Mouse (Mus musculus) gastrocnemius, adult 2 months (tissue): Measurements from ENCODE around the gene Bspry. TPM values are rescaled to one million over a fixed set of nuclear protein-coding genes. Genes with fewer than 3 reads are reported as not detected.

ENCODE experiments used
- DNase-seq: peaks from one replicate; pipeline ENCODE4 v3.0.0; 2022
- H3K27ac ChIP-seq: fragments of 200-600 bp; 2 replicates; pipeline ENCODE4 v1.8.1; 2022; ENCODE audit warnings: mild to moderate bottlenecking
- H3K4me3 ChIP-seq: fragments of 200-600 bp; 2 replicates; pipeline ENCODE4 v1.8.1; 2022; ENCODE audit warnings: mild to moderate bottlenecking, moderate library complexity
- CTCF ChIP-seq: fragments of 200-600 bp; IDR thresholded peaks from 2 replicates; pipeline ENCODE4 v1.8.1; 2022; ENCODE audit warnings: antibody characterized with exemption, mild to moderate bottlenecking, moderate library complexity
- intact Hi-C: fragments of 180-260 bp; cut with DNase I; formaldehyde crosslinking; loops from one replicate; pipeline ENCODE4 v1.15.1; 2025
- total RNA-seq, 2 experiments: library from RNA; stranded (reverse); gene quantifications; 2 replicates each; pipeline ENCODE4 v1.2.3; 2021

Bspry gene
- total RNA-seq, 2 experiments from 2014 or later, result not detected

DNA sequence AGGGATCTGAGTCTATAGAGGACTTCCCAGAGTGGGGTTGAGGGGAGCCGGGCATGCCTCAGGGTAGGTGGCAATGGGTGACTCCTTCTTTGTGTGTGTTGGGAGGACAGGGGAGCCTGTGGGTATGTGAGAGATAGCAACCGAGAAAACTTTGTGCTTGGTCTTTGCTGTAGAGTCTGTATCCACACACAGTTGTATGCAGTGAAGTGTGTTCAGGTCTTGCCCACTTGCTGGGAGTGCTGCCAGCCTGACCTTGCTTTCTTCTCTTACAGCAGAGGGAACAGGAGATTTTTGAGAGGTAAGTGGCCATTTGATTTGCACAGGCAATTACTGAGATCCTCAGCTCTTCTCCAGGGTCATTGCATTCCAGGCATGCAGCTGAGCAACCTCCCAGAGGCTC lies 8.1 kb downstream of the Bspry start:
- intact Hi-C loops, result no loop called here
- H3K27ac ChIP-seq, result no peak overlapping the region
- TF ChIP-seq CTCF, result no peak
- no peak for DNase-seq
- H3K4me3 ChIP-seq, result no peak overlapping the region

DNA sequence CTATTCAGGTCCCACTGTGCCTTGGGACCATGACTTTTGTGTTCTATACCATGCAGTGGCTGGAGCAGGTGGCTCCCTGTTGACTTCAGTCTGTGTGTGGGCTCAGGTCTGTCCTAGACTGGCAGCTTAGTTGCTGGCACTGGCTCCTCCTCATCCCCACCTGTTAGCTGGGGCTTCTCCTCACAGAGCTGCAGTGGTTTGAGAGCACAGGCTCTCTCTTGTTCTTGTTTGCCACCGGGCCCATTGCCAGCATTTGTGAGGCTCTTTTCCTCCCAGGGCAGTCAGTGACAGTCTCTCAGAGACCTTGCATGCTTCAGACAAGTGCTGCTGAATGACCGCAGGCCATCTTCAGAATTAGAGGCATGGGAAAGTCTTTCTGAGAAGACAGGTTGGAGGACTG lies 12.8 kb downstream of the Bspry start:
- TF ChIP-seq CTCF, result no peak
- intact Hi-C loops, result no loop called here
- DNase-seq, result no peak
- no peak overlapping the region for H3K27ac ChIP-seq
- H3K4me3 ChIP-seq, result no peak overlapping the region

DNA sequence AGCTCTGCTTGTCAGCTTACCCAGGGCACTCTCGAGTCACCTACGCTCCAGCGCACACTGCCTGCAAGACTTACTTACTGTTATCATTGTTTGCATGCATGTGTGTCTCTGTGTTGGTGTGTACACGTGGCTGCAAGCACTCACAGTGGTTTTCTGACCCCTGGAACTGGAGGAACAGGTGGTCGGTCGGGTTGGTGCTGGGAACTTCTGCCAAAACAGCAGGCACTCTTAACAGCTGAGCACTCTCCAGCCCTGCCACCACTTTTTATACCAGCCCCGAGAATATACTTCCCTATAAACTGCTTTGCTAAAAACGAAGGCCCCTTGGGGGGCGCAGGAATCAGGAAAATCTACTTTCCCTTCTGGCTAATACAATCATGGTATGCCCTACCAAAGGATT lies 14.4 kb downstream of the Bspry start:
- intact Hi-C loops, result no loop called here
- TF ChIP-seq CTCF, result no peak
- DNase-seq, result no peak
- Histone ChIP-seq H3K4me3 (no peak overlapping the region), H3K27ac (no peak overlapping the region)

DNA sequence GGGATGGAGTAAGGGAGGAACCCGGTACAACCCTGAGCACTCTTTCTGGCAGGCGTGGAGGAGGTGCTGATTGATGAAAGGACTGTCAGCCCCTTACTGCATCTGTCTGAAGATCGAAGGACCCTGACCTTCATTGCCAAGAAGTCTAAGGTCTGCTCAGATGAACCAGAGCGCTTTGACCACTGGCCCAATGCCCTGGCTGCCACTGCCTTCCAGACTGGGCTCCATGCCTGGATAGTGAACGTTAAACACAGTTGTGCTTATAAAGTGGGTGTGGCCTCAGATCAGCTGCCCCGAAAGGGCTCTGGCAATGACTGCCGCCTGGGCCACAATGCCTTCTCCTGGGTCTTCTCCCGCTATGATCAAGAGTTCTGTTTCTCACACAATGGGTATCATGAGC lies 16.1 kb downstream of the Bspry start:
- no peak overlapping the region for H3K27ac ChIP-seq
- intact Hi-C loops, result no loop called here
- peak overlapping the region; percentile 53 for H3K4me3 ChIP-seq
- peak; percentile 81 for DNase-seq
- no peak for TF ChIP-seq CTCF

DNA sequence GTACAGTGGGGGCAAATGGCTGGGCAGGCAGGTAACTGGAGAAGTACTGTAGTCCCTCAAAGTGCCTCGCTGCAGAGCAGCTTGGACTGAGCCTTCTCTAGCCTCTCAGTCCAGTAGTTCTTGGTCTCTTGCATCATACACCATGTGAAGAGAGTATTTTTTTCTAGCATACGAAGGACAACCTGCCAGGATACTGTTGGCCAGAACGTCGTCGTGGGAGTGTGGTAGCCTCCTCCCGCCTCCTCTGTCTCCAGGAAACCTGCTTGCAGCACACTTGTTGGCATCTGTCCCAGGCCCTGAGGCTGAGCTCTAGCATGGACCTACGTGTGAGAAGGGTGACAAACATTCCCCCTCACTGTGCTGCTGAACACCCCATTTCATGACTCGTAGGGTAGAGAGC lies 17.0 kb downstream of the Bspry start:
- intact Hi-C loops, result no loop called here
- no peak overlapping the region for H3K4me3 ChIP-seq
- no peak overlapping the region for H3K27ac ChIP-seq
- DNase-seq, result peak; percentile 72
- no peak for TF ChIP-seq CTCF

DNA sequence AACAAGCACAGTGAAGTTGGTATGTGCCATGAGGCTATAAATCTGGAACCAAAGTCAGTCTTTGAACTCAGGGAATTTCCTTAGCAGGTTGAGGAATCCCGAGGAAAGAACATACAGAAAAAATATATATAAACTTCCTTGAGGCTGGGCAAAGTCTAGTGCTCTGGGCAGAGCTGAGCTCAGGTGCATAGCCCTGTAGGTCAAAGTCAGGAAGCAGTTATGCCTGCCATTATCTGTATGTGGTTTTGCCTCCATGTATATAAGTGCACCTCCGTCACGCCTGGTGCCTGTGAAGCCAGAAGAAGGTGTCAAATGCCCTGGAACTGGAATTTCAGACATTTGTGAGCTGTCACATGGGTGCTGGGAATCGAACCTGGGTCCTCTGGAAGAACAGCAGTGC lies 20.9 kb downstream of the Bspry start:
- no peak for TF ChIP-seq CTCF
- Histone ChIP-seq H3K4me3 (no peak overlapping the region), H3K27ac (no peak overlapping the region)
- intact Hi-C loops, result no loop called here
- no peak for DNase-seq

DNA sequence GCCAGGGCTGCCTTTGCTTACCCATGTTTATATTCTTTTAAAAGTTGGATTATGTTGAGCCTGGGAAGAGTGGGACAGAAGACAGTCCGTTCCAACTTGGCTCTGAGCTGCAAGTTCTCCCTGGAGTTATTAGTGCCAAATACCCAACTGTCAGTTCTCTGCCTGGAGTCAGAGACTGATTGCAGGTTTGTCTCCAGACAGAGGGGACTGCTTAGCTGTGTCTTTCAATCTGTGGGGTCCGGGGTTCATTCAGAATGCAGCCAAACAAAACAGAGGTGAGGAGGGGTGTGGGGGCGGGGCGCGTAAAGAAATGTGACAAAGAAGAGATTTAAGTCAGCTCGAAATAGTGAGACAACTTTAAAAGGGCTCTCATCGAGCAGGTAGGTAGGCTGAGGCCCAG lies 21.7 kb downstream of the Bspry start:
- intact Hi-C loops, result no loop called here
- TF ChIP-seq CTCF, result no peak
- DNase-seq, result no peak
- peak overlapping the region; percentile 97 for H3K4me3 ChIP-seq
- peak overlapping the region; percentile 93 for H3K27ac ChIP-seq

DNA sequence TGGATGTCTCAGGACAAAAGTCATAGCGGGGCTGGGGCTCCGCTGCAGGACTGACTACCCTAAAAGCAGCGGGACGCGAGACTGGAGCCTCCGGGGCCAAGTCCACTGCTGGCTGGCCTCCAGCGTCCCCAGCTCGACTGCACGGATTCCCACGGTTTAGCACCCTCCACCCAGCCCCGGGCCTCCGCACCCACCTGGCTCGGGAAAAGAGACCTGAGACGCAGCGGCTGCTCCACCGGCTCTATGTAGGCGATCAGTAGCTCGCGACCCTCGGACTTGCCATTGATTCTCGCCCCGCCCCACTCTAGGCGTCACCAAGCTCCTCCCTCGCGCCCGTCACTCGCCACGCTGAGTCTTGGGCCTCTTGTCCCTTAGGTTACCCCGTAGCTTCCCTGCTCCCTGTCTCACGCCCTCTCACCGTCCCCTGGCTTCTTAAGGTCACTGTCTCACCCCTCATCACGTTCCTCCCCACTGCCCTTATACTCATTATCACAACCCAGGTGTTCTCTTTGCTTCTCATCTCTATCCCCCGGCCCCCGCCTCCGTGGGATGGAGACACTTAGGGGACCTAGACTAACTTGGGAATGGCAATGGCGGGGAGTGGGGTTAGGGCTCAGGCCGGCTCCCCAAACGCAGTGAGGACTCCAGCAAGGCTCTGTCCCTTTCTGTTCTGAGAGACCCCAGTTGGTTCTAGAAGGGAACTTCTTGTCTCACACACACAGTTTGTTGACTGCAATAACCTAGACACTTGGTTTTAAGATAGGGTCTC lies 22.3 kb downstream of the Bspry start:
- Histone ChIP-seq H3K4me3 (peak overlapping the region; percentile 97), H3K27ac (peak overlapping the region; percentile 93)
- DNase-seq, result peak; percentile 92
- no peak for TF ChIP-seq CTCF
- intact Hi-C loops, result loop anchor here (2.0 kb wide), 1 partner anchor 93 kb away; the partner anchor contains the start of genes Cdc26 and Prpf4

DNA sequence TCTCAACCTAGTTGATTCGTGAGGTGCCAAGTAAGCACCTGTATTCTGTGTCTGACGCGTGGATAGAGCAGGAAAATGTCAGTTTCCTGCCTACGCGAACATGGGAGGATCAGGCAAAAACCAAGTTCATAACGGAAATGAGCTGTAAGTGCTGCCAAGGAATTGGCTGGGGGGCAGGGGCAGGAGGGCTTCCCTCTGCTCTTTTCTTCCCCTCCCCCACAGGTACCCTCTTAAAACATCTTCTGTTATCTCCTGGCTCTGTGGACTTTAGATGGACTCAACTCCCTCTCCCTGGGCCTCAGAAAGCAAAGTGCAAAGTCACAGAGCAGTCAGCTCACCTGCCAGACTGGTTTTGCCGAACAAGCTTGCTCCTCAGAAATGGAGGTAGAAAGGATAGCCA lies 23.1 kb downstream of the Bspry start:
- Histone ChIP-seq H3K27ac (no peak overlapping the region), H3K4me3 (no peak overlapping the region; the same call in 1 of the 2 replicates)
- intact Hi-C loops, result loop anchor here (2.0 kb wide), 1 partner anchor 94 kb away; the partner anchor contains the start of genes Cdc26 and Prpf4
- DNase-seq, result no peak
- no peak for TF ChIP-seq CTCF

DNA sequence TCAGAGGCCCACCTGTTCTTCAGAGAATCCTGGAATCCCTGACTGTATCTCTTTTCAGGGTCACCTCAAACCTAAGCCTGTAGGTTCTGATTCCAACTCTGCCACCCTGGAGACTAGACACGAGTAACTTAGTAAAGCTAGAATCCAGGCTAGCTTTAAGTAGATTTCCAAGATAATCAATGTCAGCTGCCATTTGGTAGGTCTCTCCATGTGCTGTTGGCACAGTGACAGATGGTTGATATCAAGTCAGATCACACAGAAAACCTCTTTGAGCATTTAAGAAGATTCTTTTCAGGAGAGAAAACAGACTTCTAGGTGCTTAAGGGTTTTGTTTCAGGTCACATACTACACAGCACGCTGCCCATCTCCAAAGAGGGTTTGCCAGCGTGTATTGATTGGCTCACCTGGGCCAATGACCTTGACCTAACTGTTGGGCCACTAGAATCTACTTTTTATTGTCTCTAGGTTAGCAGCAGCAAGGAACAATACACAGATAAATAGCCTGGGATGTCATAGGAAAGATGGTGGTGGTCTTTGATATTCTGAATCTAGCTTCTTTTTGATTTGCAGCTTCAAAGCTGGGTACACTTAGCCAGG lies 23.6 kb downstream of the Bspry start, which contains the start of gene Hdhd3:
TSS of gene Hdhd3 (minus strand) at position 94 of the 597 bp plus-strand sequence.
- TF ChIP-seq CTCF, result no peak
- Histone ChIP-seq H3K4me3 (peak within 1 kb of the TSS; percentile 97), H3K27ac (peak within 1 kb of the TSS; percentile 93)
- intact Hi-C loops, result loop anchor here (2.0 kb wide), 1 partner anchor 95 kb away; the partner anchor contains the start of genes Cdc26 and Prpf4
- DNase-seq, result no peak

DNA sequence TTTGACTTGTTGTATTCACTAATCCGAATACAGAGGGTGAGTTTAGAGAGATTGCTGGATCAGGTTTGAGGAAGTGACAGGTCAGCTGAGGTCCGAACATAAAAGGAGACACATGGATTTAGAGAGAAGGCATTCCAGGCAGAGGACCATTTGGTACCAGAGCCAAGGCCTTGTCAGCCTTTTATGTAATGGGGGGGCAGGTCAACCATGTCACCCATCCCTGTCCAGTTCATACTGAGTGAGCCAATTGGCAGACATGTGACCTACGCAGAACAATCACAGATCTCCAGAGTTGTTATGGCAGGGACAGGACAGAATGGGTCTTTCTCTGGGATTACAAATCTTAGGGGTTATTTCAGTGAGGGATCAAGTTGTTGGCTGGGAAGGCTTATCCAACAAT lies 26.1 kb downstream of the Bspry start:
- no peak overlapping the region for H3K4me3 ChIP-seq
- H3K27ac ChIP-seq, result no peak overlapping the region
- intact Hi-C loops, result loop anchor here (5.0 kb wide), 1 partner anchor 164 kb away; no protein-coding TSS in a partner anchor
- TF ChIP-seq CTCF, result no peak
- DNase-seq, result no peak

DNA sequence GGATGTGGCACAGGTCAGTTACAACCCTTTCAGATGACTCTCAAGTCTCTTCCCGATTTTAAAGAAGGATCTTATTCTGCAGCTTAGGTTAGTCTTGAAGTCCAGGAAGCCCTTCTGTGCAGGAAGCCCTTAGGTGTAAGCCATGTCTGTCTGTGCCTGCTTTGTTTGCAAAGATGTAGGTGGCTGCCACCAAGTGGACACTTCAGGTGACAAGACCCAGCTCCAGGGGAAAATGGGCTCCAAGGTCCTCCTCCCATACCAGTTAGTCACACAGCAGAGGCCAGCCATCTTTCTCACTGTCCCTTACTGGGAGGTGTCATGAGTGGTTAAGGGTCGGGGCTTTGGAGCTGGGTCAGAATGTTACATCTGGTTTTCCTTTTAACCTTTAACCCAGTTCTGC lies 26.9 kb downstream of the Bspry start:
- Histone ChIP-seq H3K27ac (no peak overlapping the region), H3K4me3 (no peak overlapping the region)
- peak; percentile 62 for TF ChIP-seq CTCF
- intact Hi-C loops, result loop anchor here (5.0 kb wide), 1 partner anchor 164 kb away; no protein-coding TSS in a partner anchor
- DNase-seq, result peak; percentile 53

DNA sequence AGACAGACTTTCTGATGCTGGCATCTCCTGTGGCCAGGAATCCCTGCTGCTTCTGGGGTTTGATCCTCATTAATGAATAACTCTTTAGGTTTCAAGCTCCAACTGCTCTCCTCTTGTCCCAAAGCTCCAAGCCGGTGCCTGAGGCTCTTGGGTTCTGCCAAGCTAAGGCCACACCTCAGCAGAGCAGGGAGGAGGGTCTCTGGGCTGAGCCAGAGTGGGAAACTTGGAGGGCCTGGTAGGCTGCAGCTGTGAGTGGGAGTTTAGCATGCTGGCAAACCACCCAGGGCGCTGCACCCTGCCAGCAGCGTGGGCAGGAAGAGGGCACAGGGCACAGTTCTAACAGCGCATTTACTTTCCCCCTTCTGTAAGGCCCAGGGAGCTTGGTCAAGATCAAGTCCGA lies 29.0 kb downstream of the Bspry start:
- DNase-seq, result no peak
- Histone ChIP-seq H3K27ac (no peak overlapping the region), H3K4me3 (no peak overlapping the region)
- intact Hi-C loops, result loop anchor here (5.0 kb wide), 1 partner anchor 167 kb away; no protein-coding TSS in a partner anchor
- no peak for TF ChIP-seq CTCF
